Mouse (Mus musculus) midbrain, postnatal 0 days (tissue): Measurements from ENCODE around the gene Slc29a4. TPM values are rescaled to one million over a fixed set of nuclear protein-coding genes. Genes with fewer than 3 reads are reported as not detected.
A peak's percentile ranks its signal among the peaks of the same experiment; 100 is the strongest.

Experiments used
- ATAC-seq: fragments of 200-750 bp; cut with Nextera tagmentation; 2 replicates; pipeline ENCODE4 v1.8.0; 2017; ENCODE audit warnings: moderate number of reproducible peaks, mild to moderate bottlenecking, moderate TSS enrichment, moderate library complexity; ENCODE audit not compliant: low FRiP score
- DNase-seq: peaks from one replicate; pipeline ENCODE4 v3.0.0-alpha.2; 2015; ENCODE audit warnings: low spot score
- H3K27ac ChIP-seq: fragments of 300-500 bp; sonication (generic); 2 replicates; pipeline ENCODE4 v1.5.1; 2014; ENCODE audit warnings: low read depth, mild to moderate bottlenecking, low read length, mixed read lengths
- H3K27me3 ChIP-seq: fragments of 300-500 bp; sonication (generic); 2 replicates; pipeline ENCODE4 v1.6.1; 2014; ENCODE audit warnings: low read length, control low read depth, mixed read lengths; ENCODE audit not compliant: insufficient read depth
- H3K36me3 ChIP-seq: fragments of 300-500 bp; sonication (generic); 2 replicates; pipeline ENCODE4 v1.6.1; 2014; ENCODE audit warnings: low read length, control low read depth, mixed read lengths; ENCODE audit not compliant: insufficient read depth
- H3K4me1 ChIP-seq: fragments of 300-500 bp; sonication (generic); 2 replicates; pipeline ENCODE4 v1.6.1; 2014; ENCODE audit warnings: mild to moderate bottlenecking, control low read depth, antibody characterized with exemption, low read length, mixed read lengths; ENCODE audit not compliant: insufficient read depth
- H3K4me2 ChIP-seq: fragments of 300-500 bp; sonication (generic); 2 replicates; pipeline ENCODE4 v1.6.1; 2014; ENCODE audit warnings: low read depth, mild to moderate bottlenecking, low read length, mixed read lengths; ENCODE audit not compliant: poor library complexity, severe bottlenecking
- H3K4me3 ChIP-seq: fragments of 300-500 bp; sonication (generic); 2 replicates; pipeline ENCODE4 v1.5.1; 2014; ENCODE audit warnings: low read depth, mild to moderate bottlenecking, low read length, moderate library complexity
- H3K9ac ChIP-seq: fragments of 300-500 bp; sonication (generic); replicated peaks from 2 replicates; pipeline ENCODE4 v1.6.1; 2014; ENCODE audit warnings: mild to moderate bottlenecking, low read length, moderate library complexity, mixed read lengths; ENCODE audit not compliant: poor library complexity, severe bottlenecking
- H3K9me3 ChIP-seq: fragments of 300-500 bp; sonication (generic); 2 replicates; pipeline ENCODE4 v1.6.1; 2016; ENCODE audit warnings: low read length, control low read depth
- CTCF ChIP-seq: IDR thresholded peaks from 2 replicates; pipeline ENCODE4 v1.5.1; 2016; ENCODE audit warnings: antibody characterized with exemption, mild to moderate bottlenecking
- WGBS: fragments of 180-500 bp; shearing (Covaris S2); extraction: QIAGEN DNeasy Blood & Tissue Kit; methylation state at CpG from one replicate; pipeline ENCODE4 v1.1.7; 2014; 5-methylcytosine and 5-hydroxymethylcytosine counted together
- polyA plus RNA-seq: library from polyadenylated mRNA; unstranded; fragments of >200 nt; fragmentation: Nextera tagmentation; extraction: Ambion mirVana; gene quantifications from 2 replicates; pipeline ENCODE4 v1.2.1, GENCODE M21; 2015
- total RNA-seq: library from RNA; depleted of rRNA; stranded (reverse); fragments of >200 nt; gene quantifications from 2 replicates; pipeline ENCODE4 v1.2.3, GENCODE M21; 2014

Gene Slc29a4
- total and polyA plus RNA-seq, 2 experiments from 2014 or later: 67.1 to 67.6 TPM

DNA sequence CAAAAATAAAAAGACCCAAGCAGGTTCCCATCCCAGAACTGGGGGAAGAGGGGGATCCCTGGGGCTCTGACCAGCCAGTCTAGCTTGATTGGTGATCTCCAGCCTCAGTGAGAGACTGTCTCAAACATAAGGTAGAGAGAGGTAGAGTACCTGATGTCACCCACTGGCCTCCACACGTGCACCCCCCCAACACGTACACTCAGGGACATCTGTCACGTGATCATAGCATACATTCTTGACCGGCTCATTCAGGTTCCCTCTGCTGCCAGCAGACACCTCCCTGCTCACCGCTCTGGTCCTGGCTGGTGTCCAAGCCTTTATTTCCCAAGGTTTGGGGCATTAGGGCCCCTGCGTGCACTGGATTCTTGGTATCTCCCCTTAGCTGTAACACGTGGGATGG lies 17.1 kb downstream of the Slc29a4 start:
- no peak for TF ChIP-seq CTCF

DNA sequence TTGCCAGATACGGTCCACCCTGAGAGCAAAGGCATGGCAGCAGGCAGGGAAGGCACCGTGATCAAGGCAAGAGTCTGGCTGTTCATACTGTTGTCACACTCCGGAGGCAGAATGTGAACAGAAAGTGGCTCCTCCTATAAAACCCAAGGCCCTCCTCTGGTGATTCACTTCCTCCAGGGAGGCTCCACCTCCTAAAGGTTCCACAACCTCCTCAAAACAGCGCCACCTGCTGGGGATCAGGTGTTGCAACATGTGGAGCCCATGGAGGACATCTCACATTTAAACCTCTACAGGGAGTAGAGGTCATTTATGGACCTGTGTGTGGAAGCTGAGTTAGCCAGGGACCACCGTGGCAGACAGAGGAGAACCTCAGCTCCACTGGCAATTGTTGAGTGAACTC lies 20.1 kb downstream of the Slc29a4 start:
- no peaks in the 10 kb centered on the region for H3K4me1 ChIP-seq
- peaks cover 52% of the 10 kb centered on the region for H3K36me3 ChIP-seq
- H3K27me3 ChIP-seq: no peaks in the 10 kb centered on the region
- ATAC-seq: no peak
- no peak overlapping the region for H3K27ac ChIP-seq
- H3K4me3 ChIP-seq: no peak overlapping the region
- no peaks in the 10 kb centered on the region for H3K9me3 ChIP-seq
- H3K9ac ChIP-seq: no peak overlapping the region
- no peak overlapping the region for H3K4me2 ChIP-seq
- DNase-seq: peak; percentile 25
- TF ChIP-seq CTCF: peak; percentile 66
- 90% methylated on average over 5 of the region's 5 CpGs for WGBS

More for the DNA sequence above, 17.1 kb downstream of the Slc29a4 start:
- Histone ChIP-seq H3K4me2 (no peak overlapping the region), H3K27me3 (no peaks in the 10 kb centered on the region), H3K27ac (no peak overlapping the region), H3K9me3 (no peaks in the 10 kb centered on the region), H3K36me3 (peaks cover 42% of the 10 kb centered on the region), H3K4me1 (no peaks in the 10 kb centered on the region), H3K4me3 (no peak overlapping the region), H3K9ac (no peak overlapping the region)
- DNase-seq: no peak
- no peak for ATAC-seq
- WGBS: 85% methylated on average over 7 of the region's 7 CpGs

DNA sequence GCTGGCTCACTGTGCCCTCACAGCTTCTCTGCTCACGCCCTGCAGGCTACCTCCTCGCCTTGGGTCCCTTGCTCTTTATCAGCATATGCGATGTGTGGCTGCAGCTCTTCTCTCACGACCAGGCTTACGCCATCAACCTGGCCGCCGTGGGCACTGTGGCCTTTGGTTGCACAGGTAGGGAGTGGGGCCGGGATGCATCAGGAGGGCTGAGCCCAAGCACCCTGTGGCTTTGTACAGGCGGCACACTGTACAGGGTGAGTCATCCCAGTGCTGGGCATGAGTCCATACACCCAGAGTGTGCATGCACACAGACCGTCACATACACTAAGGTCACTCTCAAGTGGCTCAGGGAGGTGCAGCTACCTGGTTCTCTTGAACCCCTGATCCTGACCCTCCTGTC lies 21.7 kb downstream of the Slc29a4 start:
- H3K9ac ChIP-seq: no peak overlapping the region
- no peak for TF ChIP-seq CTCF
- no peak overlapping the region for H3K4me3 ChIP-seq
- no peaks in the 10 kb centered on the region for H3K9me3 ChIP-seq
- WGBS: 94% methylated on average over 10 of the region's 10 CpGs
- H3K27ac ChIP-seq: no peak overlapping the region
- no peak for ATAC-seq
- H3K4me2 ChIP-seq: no peak overlapping the region
- DNase-seq: no peak
- no peaks in the 10 kb centered on the region for H3K27me3 ChIP-seq
- peaks cover 54% of the 10 kb centered on the region for H3K36me3 ChIP-seq
- H3K4me1 ChIP-seq: no peaks in the 10 kb centered on the region

DNA sequence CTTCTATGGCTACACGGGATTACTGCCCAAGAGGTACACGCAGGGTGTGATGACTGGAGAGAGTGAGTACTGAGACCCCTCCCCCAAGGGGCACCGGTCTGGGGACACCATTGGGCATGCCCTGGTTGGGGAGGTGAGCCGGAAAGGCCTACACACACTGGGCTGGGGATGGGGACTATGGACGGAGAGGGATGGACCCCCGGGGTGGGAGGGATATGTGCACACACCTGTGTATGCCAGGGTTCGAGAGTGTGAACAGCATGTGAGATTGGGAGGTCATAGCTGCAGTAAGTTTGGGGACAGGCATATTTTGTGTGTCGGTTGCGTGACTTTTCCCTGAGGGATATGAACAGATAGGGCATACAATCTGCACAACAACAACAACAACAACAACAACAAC lies 22.7 kb downstream of the Slc29a4 start:
- no peak for DNase-seq
- Histone ChIP-seq H3K4me2 (no peak overlapping the region), H3K4me3 (no peak overlapping the region), H3K4me1 (no peaks in the 10 kb centered on the region), H3K27ac (no peak overlapping the region), H3K36me3 (peaks cover 54% of the 10 kb centered on the region), H3K9me3 (no peaks in the 10 kb centered on the region), H3K9ac (no peak overlapping the region), H3K27me3 (no peaks in the 10 kb centered on the region)
- no peak for ATAC-seq
- WGBS: 87% methylated on average over 9 of the region's 9 CpGs
- no peak for TF ChIP-seq CTCF

DNA sequence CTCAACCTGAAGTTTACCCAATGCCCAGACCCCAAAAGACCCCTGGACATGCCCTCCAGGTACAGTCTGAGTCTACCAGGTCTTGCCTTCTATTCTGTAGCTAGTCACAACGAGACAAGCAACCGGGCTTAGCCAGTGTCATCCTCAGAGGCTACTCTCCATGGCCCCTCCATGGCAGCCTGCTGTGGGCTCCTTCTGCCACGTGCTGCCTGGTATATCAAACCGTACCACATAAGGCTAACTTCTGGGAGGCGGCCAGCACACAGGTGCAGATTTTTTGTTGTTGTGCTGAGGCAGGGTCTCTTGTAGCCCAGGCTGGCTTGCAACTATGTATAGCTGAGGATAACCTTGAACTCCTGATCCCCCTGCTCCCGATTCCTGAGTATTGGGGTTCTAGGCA lies 23.7 kb downstream of the Slc29a4 start:
- Histone ChIP-seq H3K9ac (no peak overlapping the region), H3K4me3 (no peak overlapping the region), H3K27me3 (no peaks in the 10 kb centered on the region), H3K4me1 (no peaks in the 10 kb centered on the region), H3K9me3 (no peaks in the 10 kb centered on the region), H3K27ac (no peak overlapping the region), H3K36me3 (peaks cover 49% of the 10 kb centered on the region), H3K4me2 (no peak overlapping the region)
- WGBS: 87% methylated on average over 6 of the region's 6 CpGs
- DNase-seq (no peak), ATAC-seq (no peak)
- no peak for TF ChIP-seq CTCF

DNA sequence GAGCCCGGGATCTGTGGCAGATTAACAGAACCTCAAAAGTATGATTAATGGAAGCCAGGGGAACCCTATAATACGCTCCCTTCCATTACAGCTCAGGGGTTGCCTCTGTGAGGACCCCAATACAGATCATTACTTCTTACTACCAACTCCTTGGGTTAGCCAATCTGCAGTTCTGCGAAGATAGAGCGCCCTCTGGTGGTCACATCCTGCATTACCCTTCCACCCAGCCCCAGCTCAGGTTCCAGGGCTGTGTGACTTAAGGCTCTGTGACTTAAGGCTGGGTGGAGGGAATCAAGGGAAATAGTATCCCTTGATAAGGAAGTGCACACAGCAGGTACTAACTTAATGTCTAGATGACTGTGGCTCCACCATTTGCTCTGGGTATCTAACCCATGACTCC lies 25.7 kb downstream of the Slc29a4 start:
- no peak overlapping the region for H3K9ac ChIP-seq
- H3K27me3 ChIP-seq: no peaks in the 10 kb centered on the region
- peaks cover 48% of the 10 kb centered on the region for H3K36me3 ChIP-seq
- WGBS: 23% methylated on average over 4 of the region's 4 CpGs
- H3K9me3 ChIP-seq: no peaks in the 10 kb centered on the region
- DNase-seq: peak; percentile 75
- no peak overlapping the region for H3K27ac ChIP-seq
- no peak overlapping the region for H3K4me3 ChIP-seq
- peak; percentile 99 for TF ChIP-seq CTCF
- ATAC-seq: peak; percentile 32; the same call in 1 of the 2 replicates
- no peaks in the 10 kb centered on the region for H3K4me1 ChIP-seq
- no peak overlapping the region for H3K4me2 ChIP-seq
